Mouse (Mus musculus): ENCODE measurements around the gene Bpifb1. TPM values are rescaled to one million over a fixed set of nuclear protein-coding genes. Genes with fewer than 3 reads are reported as not detected.

Gene Bpifb1
- polyA plus RNA-seq, 1 experiment: not detected

GRCm38 (mm10) chr2:154206908-154207307 is 16.3 kb downstream of the Bpifb1 start:
- WGBS: 63% methylated on average over 7 of the region's 7 CpGs
- no peak overlapping the region for H3K4me3 ChIP-seq (ENCODE audit: extremely low read depth, insufficient read depth, insufficient read length)
- no peaks in the 10 kb centered on the region for H3K4me1 ChIP-seq (ENCODE audit: control insufficient read depth, insufficient read depth, insufficient read length)
- H3K36me3 ChIP-seq (ENCODE audit: control insufficient read depth, insufficient read depth, low read length): no peaks in the 10 kb centered on the region
- H3K27ac ChIP-seq (ENCODE audit: insufficient read depth, low read length): no peak overlapping the region
- no peak for TF ChIP-seq POLR2A (IDR thresholded peaks at IDR 0.05; ENCODE audit: low read depth, low read length)
- TF ChIP-seq CTCF (IDR thresholded peaks at IDR 0.05; ENCODE audit: extremely low read depth, insufficient read depth, insufficient read length, insufficient replicate concordance): peak; percentile 9; the same call in 1 of the 2 replicates
- DNase-seq (ENCODE audit: low read depth in 1 of 2, low spot score in 2 of 2): no peak
- no peaks in the 10 kb centered on the region for H3K27me3 ChIP-seq (ENCODE audit: control insufficient read depth, insufficient read depth, low read length)

GRCm38 (mm10) chr2:154209112-154209511 is 18.5 kb downstream of the Bpifb1 start:
- TF ChIP-seq POLR2A (IDR thresholded peaks at IDR 0.05; ENCODE audit: low read depth, low read length) (no peak), CTCF (IDR thresholded peaks at IDR 0.05; ENCODE audit: extremely low read depth, insufficient read depth, insufficient read length, insufficient replicate concordance) (no peak)
- 8% methylated on average over 3 of the region's 3 CpGs for WGBS
- DNase-seq (ENCODE audit: low read depth in 1 of 2, low spot score in 2 of 2): no peak
- Histone ChIP-seq H3K4me3 (ENCODE audit: extremely low read depth, insufficient read depth, insufficient read length) (no peak overlapping the region), H3K27me3 (ENCODE audit: control insufficient read depth, insufficient read depth, low read length) (no peaks in the 10 kb centered on the region), H3K4me1 (ENCODE audit: control insufficient read depth, insufficient read depth, insufficient read length) (no peaks in the 10 kb centered on the region), H3K27ac (ENCODE audit: insufficient read depth, low read length) (no peak overlapping the region), H3K36me3 (ENCODE audit: control insufficient read depth, insufficient read depth, low read length) (no peaks in the 10 kb centered on the region)

- DNase-seq (ENCODE audit: low read depth in 1 of 2, low spot score in 2 of 2): no peak
- Histone ChIP-seq H3K36me3 (ENCODE audit: control insufficient read depth, insufficient read depth, low read length) (no peaks in the 10 kb centered on the region), H3K27ac (ENCODE audit: insufficient read depth, low read length) (no peak overlapping the region), H3K27me3 (ENCODE audit: control insufficient read depth, insufficient read depth, low read length) (no peaks in the 10 kb centered on the region), H3K4me1 (ENCODE audit: control insufficient read depth, insufficient read depth, insufficient read length) (no peaks in the 10 kb centered on the region), H3K4me3 (ENCODE audit: extremely low read depth, insufficient read depth, insufficient read length) (no peak overlapping the region)
- TF ChIP-seq POLR2A (IDR thresholded peaks at IDR 0.05; ENCODE audit: low read depth, low read length) (no peak), CTCF (IDR thresholded peaks at IDR 0.05; ENCODE audit: extremely low read depth, insufficient read depth, insufficient read length, insufficient replicate concordance) (no peak)
- WGBS: 56% methylated on average over 1 of the region's 1 CpGs
These were observed 20.5 kb downstream of the Bpifb1 start for GRCm38 (mm10) chr2:154211121-154211520.

GRCm38 (mm10) chr2:154211881-154212280 is 21.3 kb downstream of the Bpifb1 start:
- no peak overlapping the region for H3K27ac ChIP-seq (ENCODE audit: insufficient read depth, low read length)
- no peaks in the 10 kb centered on the region for H3K4me1 ChIP-seq (ENCODE audit: control insufficient read depth, insufficient read depth, insufficient read length)

GRCm38 (mm10) chr2:154215191-154215590 is 24.6 kb downstream of the Bpifb1 start:
- no peaks in the 10 kb centered on the region for H3K36me3 ChIP-seq (ENCODE audit: control insufficient read depth, insufficient read depth, low read length)
- TF ChIP-seq CTCF (IDR thresholded peaks at IDR 0.05; ENCODE audit: extremely low read depth, insufficient read depth, insufficient read length, insufficient replicate concordance) (peak; percentile 66; the same call in 1 of the 2 replicates), POLR2A (IDR thresholded peaks at IDR 0.05; ENCODE audit: low read depth, low read length) (no peak)
- no peak overlapping the region for H3K27ac ChIP-seq (ENCODE audit: insufficient read depth, low read length)
- WGBS: 8% methylated on average over 5 of the region's 5 CpGs
- H3K4me3 ChIP-seq (ENCODE audit: extremely low read depth, insufficient read depth, insufficient read length): no peak overlapping the region
- H3K4me1 ChIP-seq (ENCODE audit: control insufficient read depth, insufficient read depth, insufficient read length): no peaks in the 10 kb centered on the region
- peak; percentile 2 to 40 for DNase-seq (ENCODE audit: low read depth in 1 of 2, low spot score in 2 of 2)
- H3K27me3 ChIP-seq (ENCODE audit: control insufficient read depth, insufficient read depth, low read length): no peaks in the 10 kb centered on the region

More at GRCm38 (mm10) chr2:154211881-154212280, 21.3 kb downstream of the Bpifb1 start:
- H3K27me3 ChIP-seq (ENCODE audit: control insufficient read depth, insufficient read depth, low read length): no peaks in the 10 kb centered on the region
- H3K36me3 ChIP-seq (ENCODE audit: control insufficient read depth, insufficient read depth, low read length): no peaks in the 10 kb centered on the region
- no peak for DNase-seq (ENCODE audit: low read depth in 1 of 2, low spot score in 2 of 2)
- no peak overlapping the region for H3K4me3 ChIP-seq (ENCODE audit: extremely low read depth, insufficient read depth, insufficient read length)
- no peak for TF ChIP-seq CTCF (IDR thresholded peaks at IDR 0.05; ENCODE audit: extremely low read depth, insufficient read depth, insufficient read length, insufficient replicate concordance)
- TF ChIP-seq POLR2A (IDR thresholded peaks at IDR 0.05; ENCODE audit: low read depth, low read length): no peak
- 85% methylated on average over 4 of the region's 4 CpGs for WGBS

GRCm38 (mm10) chr2:154219950-154220349 is 29.3 kb downstream of the Bpifb1 start:
- no peak for TF ChIP-seq CTCF (IDR thresholded peaks at IDR 0.05; ENCODE audit: extremely low read depth, insufficient read depth, insufficient read length, insufficient replicate concordance)
- Histone ChIP-seq H3K27me3 (ENCODE audit: control insufficient read depth, insufficient read depth, low read length) (no peaks in the 10 kb centered on the region), H3K4me3 (ENCODE audit: extremely low read depth, insufficient read depth, insufficient read length) (no peak overlapping the region), H3K27ac (ENCODE audit: insufficient read depth, low read length) (no peak overlapping the region), H3K4me1 (ENCODE audit: control insufficient read depth, insufficient read depth, insufficient read length) (no peaks in the 10 kb centered on the region), H3K36me3 (ENCODE audit: control insufficient read depth, insufficient read depth, low read length) (no peaks in the 10 kb centered on the region)
- WGBS: 61% methylated on average over 5 of the region's 5 CpGs
- no peak for DNase-seq (ENCODE audit: low read depth in 1 of 2, low spot score in 2 of 2)

- TF ChIP-seq CTCF (IDR thresholded peaks at IDR 0.05; ENCODE audit: extremely low read depth, insufficient read depth, insufficient read length, insufficient replicate concordance) (no peak), POLR2A (IDR thresholded peaks at IDR 0.05; ENCODE audit: low read depth, low read length) (no peak)
- no peaks in the 10 kb centered on the region for H3K4me1 ChIP-seq (ENCODE audit: control insufficient read depth, insufficient read depth, insufficient read length)
- no peaks in the 10 kb centered on the region for H3K27me3 ChIP-seq (ENCODE audit: control insufficient read depth, insufficient read depth, low read length)
- no peaks in the 10 kb centered on the region for H3K36me3 ChIP-seq (ENCODE audit: control insufficient read depth, insufficient read depth, low read length)
- no peak for DNase-seq (ENCODE audit: low read depth in 1 of 2, low spot score in 2 of 2)
- 43% methylated on average over 14 of the region's 14 CpGs for WGBS
- H3K4me3 ChIP-seq (ENCODE audit: extremely low read depth, insufficient read depth, insufficient read length): no peak within 1 kb of the TSS
- H3K27ac ChIP-seq (ENCODE audit: insufficient read depth, low read length): no peak within 1 kb of the TSS
These were observed 32.8 kb downstream of the Bpifb1 start, which contains the start of gene Bpifb5 for GRCm38 (mm10) chr2:154223265-154223916. TSS of gene Bpifb5 (plus strand) at chr2:154223742.

Data from spleen, adult 2 months (tissue).